ENCODE assay signal across 19 mouse cellular contexts in genomic region chr2:168155666-168156065, GRCm38 (mm10). TPM values are rescaled to one million over a fixed set of nuclear protein-coding genes. Genes with fewer than 3 reads are reported as not detected.
DNase-seq lines count a peak whose midpoint lies in the region; ATAC-seq lines count a peak whose summit lies in the region.
"Had no signal": no experiment of that assay in that cellular context is flagged by ENCODE, and none has a peak within 500 bp of the region (broad histone marks: within the 10 kb centered on the region; RNA-seq: fewer than 3 reads in every experiment).

No protein-coding gene starts in this region.

- 0 out of 2 replicates have a peak overlapping the region, but pooled peaks have one; percentile 12 for H3K27ac ChIP-seq in hindbrain, embryonic 13.5 days
- H3K27ac ChIP-seq in hindbrain, embryonic 12.5 days: no peak overlapping the region
- H3K27ac ChIP-seq in midbrain, embryonic 11.5 days (ENCODE audit: low read depth, low read length): no peak overlapping the region
- H3K27ac ChIP-seq in midbrain, embryonic 15.5 days: no peak overlapping the region
- H3K27ac ChIP-seq: limb, embryonic 15.5 days; neural tube, embryonic 12.5 days had no signal

- no peak for ATAC-seq in hindbrain, embryonic 13.5 days (ENCODE audit: low FRiP score)
- ATAC-seq in hindbrain, embryonic 12.5 days (ENCODE audit: low FRiP score): no peak
- no peak for ATAC-seq in midbrain, embryonic 11.5 days (ENCODE audit: low FRiP score)
- ATAC-seq in midbrain, embryonic 15.5 days (replicated peaks): no peak

- 88% methylated on average over 7 of the region's 7 CpGs for WGBS in hindbrain, embryonic 13.5 days
- WGBS in hindbrain, embryonic 12.5 days: 87% methylated on average over 7 of the region's 7 CpGs
- WGBS in midbrain, embryonic 11.5 days: 86% methylated on average over 7 of the region's 7 CpGs
- 85% methylated on average over 7 of the region's 7 CpGs for WGBS in midbrain, embryonic 15.5 days

- no peak overlapping the region for H3K4me3 ChIP-seq in hindbrain, embryonic 13.5 days
- no peak overlapping the region for H3K4me3 ChIP-seq in hindbrain, embryonic 12.5 days
- H3K4me3 ChIP-seq in midbrain, embryonic 11.5 days (ENCODE audit: low read depth, low read length): no peak overlapping the region
- no peak overlapping the region for H3K4me3 ChIP-seq in midbrain, embryonic 15.5 days
- H3K4me3 ChIP-seq: embryonic facial prominence, embryonic 15.5 days; heart, embryonic 15.5 days; limb, embryonic 15.5 days; lung, embryonic 15.5 days; neural tube, embryonic 12.5 days had no signal

- peaks cover 31% of the 10 kb centered on the region for H3K4me1 ChIP-seq in hindbrain, embryonic 13.5 days (replicated peaks)
- peaks cover 39% of the 10 kb centered on the region for H3K4me1 ChIP-seq in hindbrain, embryonic 12.5 days
- H3K4me1 ChIP-seq in midbrain, embryonic 11.5 days (ENCODE audit: control insufficient read depth, insufficient read depth, low read length): peaks cover 24% of the 10 kb centered on the region
- H3K4me1 ChIP-seq in midbrain, embryonic 15.5 days: peaks cover 13% of the 10 kb centered on the region

- no peaks in the 10 kb centered on the region for H3K9me3 ChIP-seq in hindbrain, embryonic 13.5 days
- H3K9me3 ChIP-seq in hindbrain, embryonic 12.5 days (replicated peaks): no peaks in the 10 kb centered on the region
- H3K9me3 ChIP-seq in midbrain, embryonic 11.5 days (ENCODE audit: control insufficient read depth, low read length): no peaks in the 10 kb centered on the region
- no peaks in the 10 kb centered on the region for H3K9me3 ChIP-seq in midbrain, embryonic 15.5 days
- H3K9me3 ChIP-seq: embryonic facial prominence, embryonic 15.5 days; heart, embryonic 15.5 days; limb, embryonic 15.5 days; lung, embryonic 15.5 days; neural tube, embryonic 12.5 days had no signal

- H3K36me3 ChIP-seq in hindbrain, embryonic 13.5 days: no peaks in the 10 kb centered on the region
- no peaks in the 10 kb centered on the region for H3K36me3 ChIP-seq in hindbrain, embryonic 12.5 days
- no peaks in the 10 kb centered on the region for H3K36me3 ChIP-seq in midbrain, embryonic 11.5 days (ENCODE audit: control insufficient read depth, insufficient read depth, low read length)
- H3K36me3 ChIP-seq in midbrain, embryonic 15.5 days (replicated peaks): no peaks in the 10 kb centered on the region
- H3K36me3 ChIP-seq: embryonic facial prominence, embryonic 15.5 days; heart, embryonic 15.5 days; limb, embryonic 15.5 days; lung, embryonic 15.5 days; neural tube, embryonic 12.5 days had no signal

- DNase-seq in midbrain, embryonic 11.5 days (ENCODE audit: low spot score, missing footprints): peak; percentile 84
- DNase-seq in kidney, postnatal 14 days: peak; percentile 42
- DNase-seq in adrenal gland, adult 2 months: no peak
- no peak for DNase-seq in frontal cortex, postnatal 25 days (ENCODE audit: low spot score in 2 of 2)
- DNase-seq: B cell, adult 2 months; gastrocnemius, postnatal 14 days; heart, adult 18-20 months; heart, postnatal 4 days; layer of hippocampus, postnatal 36 days; lung, postnatal 4 days; right cerebral cortex, postnatal 4 days had no signal

- no peak overlapping the region for H3K4me2 ChIP-seq in hindbrain, embryonic 13.5 days
- H3K4me2 ChIP-seq in hindbrain, embryonic 12.5 days (replicated peaks): no peak overlapping the region
- H3K4me2 ChIP-seq in midbrain, embryonic 11.5 days: no peak overlapping the region
- no peak overlapping the region for H3K4me2 ChIP-seq in midbrain, embryonic 15.5 days
- H3K4me2 ChIP-seq: embryonic facial prominence, embryonic 15.5 days; limb, embryonic 15.5 days; lung, embryonic 15.5 days had no signal

- H3K9ac ChIP-seq in hindbrain, embryonic 13.5 days: no peak overlapping the region
- H3K9ac ChIP-seq in hindbrain, embryonic 12.5 days: no peak overlapping the region
- H3K9ac ChIP-seq in midbrain, embryonic 11.5 days (ENCODE audit: low read length): no peak overlapping the region
- no peak overlapping the region for H3K9ac ChIP-seq in midbrain, embryonic 15.5 days
- H3K9ac ChIP-seq: embryonic facial prominence, embryonic 15.5 days; heart, embryonic 15.5 days; limb, embryonic 15.5 days; lung, embryonic 15.5 days; neural tube, embryonic 12.5 days had no signal

- H3K27me3 ChIP-seq in hindbrain, embryonic 13.5 days: peaks cover 18% of the 10 kb centered on the region; the same call in 1 of the 2 replicates
- peaks cover 20% of the 10 kb centered on the region; the same call in 1 of the 2 replicates for H3K27me3 ChIP-seq in hindbrain, embryonic 12.5 days
- H3K27me3 ChIP-seq in midbrain, embryonic 11.5 days (ENCODE audit: control insufficient read depth, insufficient read depth, low read length): no peaks in the 10 kb centered on the region
- H3K27me3 ChIP-seq in midbrain, embryonic 15.5 days (replicated peaks): no peaks in the 10 kb centered on the region
- H3K27me3 ChIP-seq: embryonic facial prominence, embryonic 15.5 days; heart, embryonic 15.5 days; limb, embryonic 15.5 days; lung, embryonic 15.5 days had no signal

RNA-seq across cellular contexts. Expression of gene Adnp, which starts 51.2 kb away (rescaled TPM):
- 3.1 and 3.5 TPM in 2 replicates for polyA plus RNA-seq in hindbrain, embryonic 13.5 days (2015; fragmentation: Nextera tagmentation; extraction: Ambion mirVana)
- polyA plus RNA-seq in hindbrain, embryonic 12.5 days (2016; fragmentation: Nextera tagmentation; extraction: Ambion mirVana): 19.1 and 20.6 TPM in 2 replicates
- polyA plus RNA-seq in midbrain, embryonic 11.5 days (2014; fragmentation: Nextera tagmentation; extraction: Ambion mirVana): 6.0 and 9.7 TPM in 2 replicates
- 13.9 and 15.9 TPM in 2 replicates for polyA plus RNA-seq in midbrain, embryonic 15.5 days (2015; fragmentation: Nextera tagmentation; extraction: Ambion mirVana)
- 10 to 100 TPM; 43.9 to 65.5 TPM for total RNA-seq in adrenal gland, adult 2 months (2021)
- 16.4 and 18.6 TPM in 2 replicates for polyA plus RNA-seq in adrenal gland, adult 2 months (2012; rRNA removed)

Comparison
In these comparisons a context has a peak if more than half of its experiments do, and no peak if none do; other contexts are left out.
1. DNase-seq: peak in midbrain, embryonic 11.5 days (single experiment) and kidney, postnatal 14 days (single experiment); none in adrenal gland, adult 2 months (single experiment) and frontal cortex, postnatal 25 days (0 of 2).